Mouse (Mus musculus): ENCODE data around the gene D630039A03Rik. TPM values are rescaled to one million over a fixed set of nuclear protein-coding genes. Genes with fewer than 3 reads are reported as not detected.
A peak's percentile ranks its signal among the peaks of the same experiment; 100 is the strongest.

D630039A03Rik gene
- polyA plus RNA-seq, 1 experiment from 2014 or later = 0.20 TPM

GRCm38 (mm10) chr4:57886888-57887230, 29.2 kb downstream of the D630039A03Rik start:
- no peak overlapping the region for H3K4me3 ChIP-seq (ENCODE audit: control insufficient read depth in 1 of 2, insufficient read depth in 1 of 2, low read depth in 1 of 2, low read length in 2 of 2)
- H3K36me3 ChIP-seq (ENCODE audit: control insufficient read depth, insufficient read depth, low read length) = 0 out of 2 replicates have a peak, but pooled peaks cover 4% of the 10 kb centered on the region

GRCm38 (mm10) chr4:57886066-57886887, 29.8 kb downstream of the D630039A03Rik start:
- H3K4me3 ChIP-seq (ENCODE audit: control insufficient read depth in 1 of 2, insufficient read depth in 1 of 2, low read depth in 1 of 2, low read length in 2 of 2) = no peak overlapping the region
- no peak overlapping the region for H3K4me2 ChIP-seq (ENCODE audit: low read length)
- H3K9me3 ChIP-seq (ENCODE audit: control insufficient read depth, low read length) = no peaks in the 10 kb centered on the region
- H3K27me3 ChIP-seq (ENCODE audit: control insufficient read depth, insufficient read depth, low read length) = no peaks in the 10 kb centered on the region
- WGBS = 52% methylated on average over 11 of the region's 11 CpGs
- H3K27ac ChIP-seq (replicated peaks in 1 of 2; ENCODE audit: control insufficient read depth in 1 of 2, insufficient read depth in 1 of 2, low read depth in 2 of 2, low read length in 2 of 2) = peak overlapping the region in 1 of 2 experiments; percentile 29; a peak in 1 of 4 replicates
- 0 out of 2 replicates have a peak, but pooled peaks have one; percentile 42 for ATAC-seq (ENCODE audit: insufficient number of reproducible peaks, insufficient read depth, low FRiP score, low read depth)
- no peak overlapping the region for H3K9ac ChIP-seq (ENCODE audit: low read length)
- H3K36me3 ChIP-seq (ENCODE audit: control insufficient read depth, insufficient read depth, low read length) = peaks cover 9% of the 10 kb centered on the region
- H3K4me1 ChIP-seq (ENCODE audit: control insufficient read depth in 2 of 2, insufficient read depth in 2 of 2, low read length in 2 of 2) = peaks cover 27 to 50% of the 10 kb centered on the region in 2 experiments

More at GRCm38 (mm10) chr4:57886888-57887230, 29.2 kb downstream of the D630039A03Rik start:
- WGBS = 85% methylated on average over 3 of the region's 3 CpGs
- ATAC-seq (ENCODE audit: insufficient number of reproducible peaks, insufficient read depth, low FRiP score, low read depth) = no peak
- peak overlapping the region in 1 of 2 experiments; percentile 29; a peak in 1 of 4 replicates for H3K27ac ChIP-seq (replicated peaks in 1 of 2; ENCODE audit: control insufficient read depth in 1 of 2, insufficient read depth in 1 of 2, low read depth in 2 of 2, low read length in 2 of 2)
- no peaks in the 10 kb centered on the region for H3K9me3 ChIP-seq (ENCODE audit: control insufficient read depth, low read length)
- no peak overlapping the region for H3K4me2 ChIP-seq (ENCODE audit: low read length)
- no peak overlapping the region for H3K9ac ChIP-seq (ENCODE audit: low read length)
- no peaks in the 10 kb centered on the region for H3K27me3 ChIP-seq (ENCODE audit: control insufficient read depth, insufficient read depth, low read length)
- H3K4me1 ChIP-seq (ENCODE audit: control insufficient read depth in 2 of 2, insufficient read depth in 2 of 2, low read length in 2 of 2) = peaks cover 27 to 50% of the 10 kb centered on the region in 2 experiments

DNA sequence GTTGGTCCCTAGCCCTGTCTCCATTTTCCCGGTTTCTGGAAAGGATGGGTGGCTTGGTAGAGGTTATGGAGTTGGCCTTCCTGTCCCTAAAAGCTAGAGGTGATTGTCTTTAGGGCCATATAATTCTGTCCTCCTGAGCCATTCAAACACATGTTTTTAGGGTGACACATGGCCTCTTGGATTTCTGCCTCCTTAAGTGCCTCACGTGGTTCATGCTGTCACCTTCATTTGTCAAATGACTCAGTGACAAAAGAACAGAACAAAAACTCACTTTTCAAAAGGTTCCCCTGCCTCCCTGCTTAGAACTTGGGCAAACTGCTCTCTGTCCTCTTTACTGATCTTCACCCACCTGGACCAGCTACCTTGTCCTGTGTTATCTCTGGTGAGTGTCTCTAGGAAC, 30.9 kb downstream of the D630039A03Rik start:
- no peak for ATAC-seq (ENCODE audit: insufficient number of reproducible peaks, insufficient read depth, low FRiP score, low read depth)
- no peak overlapping the region for H3K4me2 ChIP-seq (ENCODE audit: low read length)
- H3K4me1 ChIP-seq (ENCODE audit: control insufficient read depth in 2 of 2, insufficient read depth in 2 of 2, low read length in 2 of 2) = peaks cover 27 to 50% of the 10 kb centered on the region in 2 experiments
- H3K27me3 ChIP-seq (ENCODE audit: control insufficient read depth, insufficient read depth, low read length) = no peaks in the 10 kb centered on the region
- H3K27ac ChIP-seq (replicated peaks in 1 of 2; ENCODE audit: control insufficient read depth in 1 of 2, insufficient read depth in 1 of 2, low read depth in 2 of 2, low read length in 2 of 2) = no peak overlapping the region
- peaks cover 9% of the 10 kb centered on the region for H3K36me3 ChIP-seq (ENCODE audit: control insufficient read depth, insufficient read depth, low read length)
- no peak overlapping the region for H3K4me3 ChIP-seq (ENCODE audit: control insufficient read depth in 1 of 2, insufficient read depth in 1 of 2, low read depth in 1 of 2, low read length in 2 of 2)
- H3K9ac ChIP-seq (ENCODE audit: low read length) = no peak overlapping the region
- WGBS = 59% methylated on average over 2 of the region's 2 CpGs
- no peaks in the 10 kb centered on the region for H3K9me3 ChIP-seq (ENCODE audit: control insufficient read depth, low read length)

GRCm38 (mm10) chr4:57884511-57884910, 31.6 kb downstream of the D630039A03Rik start:
- Histone ChIP-seq H3K9ac (ENCODE audit: low read length) (no peak overlapping the region), H3K27me3 (ENCODE audit: control insufficient read depth, insufficient read depth, low read length) (no peaks in the 10 kb centered on the region), H3K4me3 (ENCODE audit: control insufficient read depth in 1 of 2, insufficient read depth in 1 of 2, low read depth in 1 of 2, low read length in 2 of 2) (no peak overlapping the region), H3K27ac (replicated peaks in 1 of 2; ENCODE audit: control insufficient read depth in 1 of 2, insufficient read depth in 1 of 2, low read depth in 2 of 2, low read length in 2 of 2) (peak overlapping the region in 1 of 2 experiments; percentile 66; a peak in 1 of 4 replicates), H3K4me1 (ENCODE audit: control insufficient read depth in 2 of 2, insufficient read depth in 2 of 2, low read length in 2 of 2) (peaks cover 27 to 55% of the 10 kb centered on the region in 2 experiments), H3K9me3 (ENCODE audit: control insufficient read depth, low read length) (no peaks in the 10 kb centered on the region), H3K4me2 (ENCODE audit: low read length) (no peak overlapping the region), H3K36me3 (ENCODE audit: control insufficient read depth, insufficient read depth, low read length) (peaks cover 10% of the 10 kb centered on the region)
- ATAC-seq (ENCODE audit: insufficient number of reproducible peaks, insufficient read depth, low FRiP score, low read depth) = no peak
- WGBS = 67% methylated on average over 3 of the region's 3 CpGs

GRCm38 (mm10) chr4:57883520-57884421, 32.3 kb downstream of the D630039A03Rik start:
- ATAC-seq (ENCODE audit: insufficient number of reproducible peaks, insufficient read depth, low FRiP score, low read depth) = no peak
- H3K9ac ChIP-seq (ENCODE audit: low read length) = no peak overlapping the region
- no peaks in the 10 kb centered on the region for H3K9me3 ChIP-seq (ENCODE audit: control insufficient read depth, low read length)
- H3K36me3 ChIP-seq (ENCODE audit: control insufficient read depth, insufficient read depth, low read length) = peaks cover 16% of the 10 kb centered on the region
- no peak overlapping the region for H3K4me2 ChIP-seq (ENCODE audit: low read length)
- H3K27me3 ChIP-seq (ENCODE audit: control insufficient read depth, insufficient read depth, low read length) = no peaks in the 10 kb centered on the region
- H3K27ac ChIP-seq (replicated peaks in 1 of 2; ENCODE audit: control insufficient read depth in 1 of 2, insufficient read depth in 1 of 2, low read depth in 2 of 2, low read length in 2 of 2) = peak overlapping the region; percentile 23 to 66
- H3K4me1 ChIP-seq (ENCODE audit: control insufficient read depth in 2 of 2, insufficient read depth in 2 of 2, low read length in 2 of 2) = peaks cover 27 to 55% of the 10 kb centered on the region in 2 experiments
- 50% methylated on average over 7 of the region's 7 CpGs for WGBS
- H3K4me3 ChIP-seq (ENCODE audit: control insufficient read depth in 1 of 2, insufficient read depth in 1 of 2, low read depth in 1 of 2, low read length in 2 of 2) = no peak overlapping the region

DNA sequence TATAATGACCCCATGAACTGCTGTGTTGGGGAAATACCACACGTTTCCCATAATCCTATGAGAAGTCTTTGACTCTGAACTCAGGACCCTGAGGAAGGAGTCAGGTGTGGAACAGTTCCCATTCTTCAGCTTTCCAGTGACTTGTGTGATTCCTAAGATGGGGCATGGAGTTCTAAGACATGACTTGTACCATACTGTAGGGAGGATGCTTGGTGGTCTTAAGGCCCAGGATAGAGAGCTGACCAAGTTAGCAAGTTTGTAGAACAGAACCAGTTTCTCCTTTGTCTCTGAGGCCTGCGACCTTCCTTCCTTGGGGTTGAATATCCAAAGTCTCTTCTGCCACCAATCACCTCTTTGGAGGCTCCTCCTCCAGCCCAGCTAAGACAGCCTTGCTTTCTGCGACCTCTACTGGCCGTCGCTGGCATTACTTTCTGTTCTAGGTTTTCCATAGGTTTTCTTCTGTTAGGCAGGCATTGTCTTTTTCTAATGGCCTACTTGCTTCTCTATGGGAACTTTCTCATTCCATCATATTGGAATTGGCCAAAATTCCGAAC, 36.2 kb downstream of the D630039A03Rik start:
- ATAC-seq (ENCODE audit: insufficient number of reproducible peaks, insufficient read depth, low FRiP score, low read depth) = no peak
- Histone ChIP-seq H3K36me3 (ENCODE audit: control insufficient read depth, insufficient read depth, low read length) (peaks cover 16% of the 10 kb centered on the region), H3K4me2 (ENCODE audit: low read length) (no peak overlapping the region), H3K9me3 (ENCODE audit: control insufficient read depth, low read length) (no peaks in the 10 kb centered on the region), H3K27me3 (ENCODE audit: control insufficient read depth, insufficient read depth, low read length) (no peaks in the 10 kb centered on the region), H3K4me3 (ENCODE audit: control insufficient read depth in 1 of 2, insufficient read depth in 1 of 2, low read depth in 1 of 2, low read length in 2 of 2) (no peak overlapping the region), H3K4me1 (ENCODE audit: control insufficient read depth in 2 of 2, insufficient read depth in 2 of 2, low read length in 2 of 2) (peaks cover 16 to 33% of the 10 kb centered on the region in 2 experiments), H3K27ac (replicated peaks in 1 of 2; ENCODE audit: control insufficient read depth in 1 of 2, insufficient read depth in 1 of 2, low read depth in 2 of 2, low read length in 2 of 2) (no peak overlapping the region), H3K9ac (ENCODE audit: low read length) (no peak overlapping the region)
- 20% methylated on average over 6 of the region's 6 CpGs for WGBS

DNA sequence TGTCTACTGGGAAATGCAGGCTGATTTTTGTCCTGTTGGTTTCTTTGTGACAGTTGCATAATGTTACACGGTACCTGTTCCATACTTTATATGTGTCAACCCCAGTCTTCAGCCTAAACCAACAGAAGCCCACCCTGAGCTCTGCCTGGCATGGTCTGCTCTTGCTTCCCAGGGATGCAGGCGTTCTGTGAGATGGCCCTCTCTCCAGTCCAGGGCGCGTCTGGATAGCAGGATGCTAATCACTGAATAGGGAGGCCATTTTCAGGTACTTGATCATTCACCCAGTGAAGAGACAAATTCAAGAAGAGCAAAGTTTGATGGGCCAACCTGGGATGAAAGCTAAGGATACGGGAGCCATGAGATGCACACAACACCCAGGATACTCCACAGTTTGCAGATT, 37.0 kb downstream of the D630039A03Rik start:
- H3K36me3 ChIP-seq (ENCODE audit: control insufficient read depth, insufficient read depth, low read length) = peaks cover 16% of the 10 kb centered on the region
- no peaks in the 10 kb centered on the region for H3K27me3 ChIP-seq (ENCODE audit: control insufficient read depth, insufficient read depth, low read length)
- H3K9ac ChIP-seq (ENCODE audit: low read length) = no peak overlapping the region
- no peak overlapping the region for H3K27ac ChIP-seq (replicated peaks in 1 of 2; ENCODE audit: control insufficient read depth in 1 of 2, insufficient read depth in 1 of 2, low read depth in 2 of 2, low read length in 2 of 2)
- 87% methylated on average over 5 of the region's 5 CpGs for WGBS
- H3K9me3 ChIP-seq (ENCODE audit: control insufficient read depth, low read length) = no peaks in the 10 kb centered on the region
- peaks cover 11 to 26% of the 10 kb centered on the region in 2 experiments for H3K4me1 ChIP-seq (ENCODE audit: control insufficient read depth in 2 of 2, insufficient read depth in 2 of 2, low read length in 2 of 2)
- H3K4me2 ChIP-seq (ENCODE audit: low read length) = no peak overlapping the region
- H3K4me3 ChIP-seq (ENCODE audit: control insufficient read depth in 1 of 2, insufficient read depth in 1 of 2, low read depth in 1 of 2, low read length in 2 of 2) = no peak overlapping the region
- no peak for ATAC-seq (ENCODE audit: insufficient number of reproducible peaks, insufficient read depth, low FRiP score, low read depth)

Measured in heart, embryonic 14.5 days (tissue).